Mouse (Mus musculus) olfactory bulb, adult 2 months (tissue): ENCODE measurements around the gene Pdcd11.

Source experiments
- CTCF ChIP-seq: fragments of 200-500 bp; IDR thresholded peaks from 2 replicates; pipeline ENCODE4 v1.5.1; 2012; ENCODE audit warnings: low read depth, mild to moderate bottlenecking, low read length, moderate library complexity; ENCODE audit not compliant: insufficient read depth
- POLR2A ChIP-seq: fragments of 200-500 bp; IDR thresholded peaks from 2 replicates; pipeline ENCODE4 v1.6.1; 2012; ENCODE audit warnings: mild to moderate bottlenecking, low read depth, low read length, moderate library complexity; ENCODE audit not compliant: insufficient read depth

- TF ChIP-seq CTCF (peak; percentile 13; the same call in 1 of the 2 replicates), POLR2A (no peak)
Observed at GRCm38 (mm10) chr19:47151332-47152061, 60.9 kb downstream of the Pdcd11 start.
